Mouse (Mus musculus): ENCODE results near the gene Lin28a. TPM values are rescaled to one million over a fixed set of nuclear protein-coding genes. Genes with fewer than 3 reads are reported as not detected.
A peak's percentile ranks its signal among the peaks of the same experiment; 100 is the strongest.
"Not testable (repeated sequence)": the region's sequence is repeated elsewhere in the genome, so short reads cannot be mapped to it uniquely, and the experiment has no call there.

Lin28a gene
- polyA plus RNA-seq, 1 experiment from 2014 or later, result not detected

DNA sequence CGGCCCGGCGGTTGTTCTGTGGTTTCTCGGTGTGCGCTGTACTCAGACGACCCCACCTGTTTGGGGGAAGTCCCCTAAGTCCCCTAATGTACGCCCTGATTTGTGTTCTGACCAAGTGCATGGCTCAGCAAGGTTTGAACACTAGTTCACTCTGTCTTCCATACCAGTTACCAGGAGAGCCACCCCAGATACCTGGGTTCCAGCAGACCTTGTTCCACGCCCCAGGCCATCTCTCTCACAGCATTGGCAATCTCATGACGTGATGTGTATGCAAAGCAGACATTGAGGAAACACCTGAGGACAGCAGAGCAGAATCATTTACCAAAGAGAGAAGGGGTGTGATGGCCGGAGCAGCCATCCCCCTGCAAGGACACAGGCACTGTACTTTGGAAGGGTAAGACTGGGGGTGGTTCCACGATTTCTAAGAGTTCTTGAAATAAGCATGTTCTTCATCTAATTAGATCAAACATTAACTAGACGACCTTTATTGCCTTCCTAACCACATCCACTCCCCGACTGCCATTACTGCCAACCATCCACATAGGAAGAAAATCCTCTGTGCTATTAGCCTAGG lies 27.5 kb downstream of the Lin28a start:
- H3K4me2 ChIP-seq (ENCODE audit: low read length), result no peak overlapping the region
- no peak overlapping the region for H3K9ac ChIP-seq (ENCODE audit: low read depth, low read length)
- DNase-seq (ENCODE audit: low spot score), result peak; percentile 25
- 78% methylated on average over 13 of the region's 13 CpGs for WGBS
- peak; percentile 85 for ATAC-seq (replicated peaks; ENCODE audit: low FRiP score, low read depth)
- H3K4me3 ChIP-seq (replicated peaks; ENCODE audit: low read depth, low read length), result no peak overlapping the region
- H3K27me3 ChIP-seq (ENCODE audit: insufficient read depth, low read length), result no peaks in the 10 kb centered on the region
- no peaks in the 10 kb centered on the region for H3K9me3 ChIP-seq (replicated peaks; ENCODE audit: low read length)
- H3K4me1 ChIP-seq (replicated peaks; ENCODE audit: insufficient read depth, low read length), result no peaks in the 10 kb centered on the region
- peaks cover 49% of the 10 kb centered on the region for H3K36me3 ChIP-seq (ENCODE audit: insufficient read depth, low read length)
- no peak for TF ChIP-seq CTCF (IDR thresholded peaks at IDR 0.05; ENCODE audit: low read depth)
- H3K27ac ChIP-seq, result no peak overlapping the region

DNA sequence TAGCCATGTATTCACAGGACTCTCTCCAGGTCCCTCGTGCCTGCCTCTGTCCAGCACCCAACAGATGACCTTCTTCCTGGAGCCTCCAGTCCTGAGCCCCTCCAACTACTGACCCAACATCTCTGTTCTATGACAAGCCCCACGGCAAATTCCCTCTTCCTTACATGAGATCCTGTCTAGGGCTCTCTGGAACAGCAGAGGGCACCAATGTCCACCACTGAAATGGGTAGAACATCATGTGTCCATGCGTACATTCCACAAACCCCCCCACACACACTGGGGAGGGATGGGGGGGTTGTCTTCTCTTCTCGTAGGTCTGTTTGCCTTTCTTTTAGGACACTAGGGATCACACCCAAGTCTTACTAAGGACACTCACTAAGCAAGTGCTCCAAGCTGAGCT lies 28.6 kb downstream of the Lin28a start:
- no peaks in the 10 kb centered on the region for H3K4me1 ChIP-seq (replicated peaks; ENCODE audit: insufficient read depth, low read length)
- no peak overlapping the region for H3K9ac ChIP-seq (ENCODE audit: low read depth, low read length)
- 64% methylated on average over 4 of the region's 4 CpGs for WGBS
- no peak overlapping the region for H3K4me2 ChIP-seq (ENCODE audit: low read length)
- TF ChIP-seq CTCF (IDR thresholded peaks at IDR 0.05; ENCODE audit: low read depth), result peak; percentile 41; the same call in 1 of the 2 replicates
- DNase-seq (ENCODE audit: low spot score), result no peak
- no peaks in the 10 kb centered on the region for H3K9me3 ChIP-seq (replicated peaks; ENCODE audit: low read length)
- no peaks in the 10 kb centered on the region for H3K27me3 ChIP-seq (ENCODE audit: insufficient read depth, low read length)
- H3K36me3 ChIP-seq (ENCODE audit: insufficient read depth, low read length), result peaks cover 51% of the 10 kb centered on the region
- H3K4me3 ChIP-seq (replicated peaks; ENCODE audit: low read depth, low read length), result no peak overlapping the region
- ATAC-seq (replicated peaks; ENCODE audit: low FRiP score, low read depth), result no peak
- H3K27ac ChIP-seq, result no peak overlapping the region

DNA sequence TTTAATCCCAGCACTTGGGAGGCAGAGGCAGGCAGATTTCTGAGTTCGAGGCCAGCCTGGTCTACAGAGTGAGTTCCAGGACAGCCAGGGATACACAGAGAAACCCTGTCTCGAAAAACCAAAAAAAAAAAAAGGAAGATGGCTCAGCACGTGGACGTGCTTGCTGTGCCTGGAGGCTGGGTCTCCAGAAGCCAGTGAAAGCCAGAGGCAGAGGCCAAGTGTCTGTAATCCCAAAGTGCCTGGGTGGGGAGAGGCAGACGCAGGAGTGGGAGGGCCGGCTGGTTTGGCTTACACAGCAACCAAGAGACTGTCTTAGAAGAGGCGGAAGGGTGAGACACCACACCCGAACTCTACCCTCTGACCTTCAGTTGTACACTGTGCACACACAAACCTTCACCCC lies 30.4 kb downstream of the Lin28a start:
- H3K27ac ChIP-seq; H3K4me3 ChIP-seq (replicated peaks; ENCODE audit: low read depth, low read length); H3K4me2 ChIP-seq (ENCODE audit: low read length); ATAC-seq (replicated peaks; ENCODE audit: low FRiP score, low read depth); H3K4me1 ChIP-seq (replicated peaks; ENCODE audit: insufficient read depth, low read length); H3K9ac ChIP-seq (ENCODE audit: low read depth, low read length); H3K9me3 ChIP-seq (replicated peaks; ENCODE audit: low read length); H3K27me3 ChIP-seq (ENCODE audit: insufficient read depth, low read length); DNase-seq (ENCODE audit: low spot score): not testable (repeated sequence)
- peaks cover 37% of the 10 kb centered on the region for H3K36me3 ChIP-seq (ENCODE audit: insufficient read depth, low read length)
- WGBS, result 92% methylated on average over 7 of the region's 8 CpGs

DNA sequence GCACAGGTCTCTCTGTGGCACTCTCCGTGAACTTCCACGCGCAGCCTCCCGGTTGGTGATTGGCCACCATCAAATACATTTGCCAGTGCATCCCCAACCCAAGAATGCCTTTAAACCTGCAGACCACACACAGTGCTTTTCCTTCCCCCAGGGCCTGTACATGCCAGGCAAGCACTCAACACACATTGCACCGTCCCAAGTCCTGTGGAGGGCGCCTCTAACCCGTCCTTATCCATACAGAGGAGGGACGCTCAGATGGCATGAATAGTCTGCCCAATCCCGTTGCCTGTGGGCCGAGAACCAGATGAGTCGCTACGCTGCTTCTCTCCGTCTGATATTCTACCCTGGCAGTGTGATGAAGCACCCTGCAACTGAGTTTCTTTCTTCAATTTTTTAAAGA lies 35.7 kb downstream of the Lin28a start:
- WGBS, result 91% methylated on average over 13 of the region's 13 CpGs
- Histone ChIP-seq H3K4me2 (ENCODE audit: low read length) (no peak overlapping the region), H3K4me3 (replicated peaks; ENCODE audit: low read depth, low read length) (no peak overlapping the region), H3K27me3 (ENCODE audit: insufficient read depth, low read length) (no peaks in the 10 kb centered on the region), H3K9me3 (replicated peaks; ENCODE audit: low read length) (no peaks in the 10 kb centered on the region), H3K36me3 (ENCODE audit: insufficient read depth, low read length) (peaks cover 25% of the 10 kb centered on the region), H3K9ac (ENCODE audit: low read depth, low read length) (no peak overlapping the region), H3K27ac (no peak overlapping the region), H3K4me1 (replicated peaks; ENCODE audit: insufficient read depth, low read length) (no peaks in the 10 kb centered on the region)
- ATAC-seq (replicated peaks; ENCODE audit: low FRiP score, low read depth), result no peak
- DNase-seq (ENCODE audit: low spot score), result no peak
- TF ChIP-seq CTCF (IDR thresholded peaks at IDR 0.05; ENCODE audit: low read depth), result no peak

DNA sequence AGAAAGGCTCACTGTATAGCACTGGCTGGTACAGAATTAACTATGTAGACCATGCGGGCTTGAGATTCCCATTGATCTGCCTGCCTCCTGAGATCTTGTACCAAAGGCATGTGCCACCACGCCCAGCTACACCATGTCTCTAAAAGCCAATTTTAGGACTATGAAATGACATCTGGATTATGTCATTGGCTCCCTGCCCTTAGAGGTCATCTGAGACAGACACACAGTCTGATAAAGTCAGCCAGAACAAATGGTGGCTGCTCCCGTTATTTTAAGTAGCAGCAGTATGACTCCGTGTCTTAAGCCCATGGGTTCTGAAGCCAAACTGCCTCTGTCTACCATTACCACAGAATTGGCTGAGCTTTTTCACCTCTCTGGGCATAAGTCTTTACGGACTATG lies 38.1 kb downstream of the Lin28a start:
- H3K9me3 ChIP-seq (replicated peaks; ENCODE audit: low read length), result no peaks in the 10 kb centered on the region
- peaks cover 24% of the 10 kb centered on the region for H3K36me3 ChIP-seq (ENCODE audit: insufficient read depth, low read length)
- H3K27ac ChIP-seq, result no peak overlapping the region
- no peak for DNase-seq (ENCODE audit: low spot score)
- 71% methylated on average over 5 of the region's 5 CpGs for WGBS
- H3K4me3 ChIP-seq (replicated peaks; ENCODE audit: low read depth, low read length), result no peak overlapping the region
- no peaks in the 10 kb centered on the region for H3K4me1 ChIP-seq (replicated peaks; ENCODE audit: insufficient read depth, low read length)
- TF ChIP-seq CTCF (IDR thresholded peaks at IDR 0.05; ENCODE audit: low read depth), result no peak
- no peak for ATAC-seq (replicated peaks; ENCODE audit: low FRiP score, low read depth)
- H3K9ac ChIP-seq (ENCODE audit: low read depth, low read length), result no peak overlapping the region
- no peaks in the 10 kb centered on the region for H3K27me3 ChIP-seq (ENCODE audit: insufficient read depth, low read length)
- no peak overlapping the region for H3K4me2 ChIP-seq (ENCODE audit: low read length)

DNA sequence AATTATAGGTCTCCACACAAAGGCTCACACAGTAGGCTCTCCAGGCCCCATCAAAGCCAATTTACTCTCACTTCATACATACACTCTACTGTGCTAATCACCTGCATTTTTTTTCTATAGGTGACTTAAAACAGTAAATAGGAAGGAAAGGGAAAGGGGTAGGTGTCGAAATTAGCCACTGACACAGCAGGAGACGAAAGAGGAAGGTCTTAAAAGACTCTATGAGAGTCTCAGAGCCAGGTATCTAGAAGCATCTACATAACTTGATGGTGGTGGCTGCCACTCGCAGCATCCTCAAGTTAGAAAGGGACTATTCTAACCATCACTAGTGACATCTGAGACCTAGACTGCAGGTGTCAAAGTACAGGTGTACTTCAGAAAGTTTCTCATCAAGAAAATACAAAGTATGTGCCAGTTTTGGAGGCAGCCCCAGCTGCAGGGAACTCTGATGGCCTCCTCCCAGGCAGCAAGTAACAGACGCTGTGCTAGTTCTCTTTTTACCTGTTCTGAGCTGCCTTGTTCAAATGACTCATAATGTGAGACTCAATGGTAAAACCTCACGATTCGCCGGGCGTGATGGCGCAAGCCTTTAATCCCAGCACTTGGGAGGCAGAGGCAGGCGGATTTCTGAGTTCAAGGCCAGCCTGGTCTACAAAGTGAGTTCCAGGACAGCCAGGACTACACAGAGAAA lies 40.5 kb downstream of the Lin28a start:
- Histone ChIP-seq H3K27ac (no peak overlapping the region), H3K9me3 (replicated peaks; ENCODE audit: low read length) (no peaks in the 10 kb centered on the region), H3K4me3 (replicated peaks; ENCODE audit: low read depth, low read length) (no peak overlapping the region), H3K9ac (ENCODE audit: low read depth, low read length) (no peak overlapping the region), H3K4me1 (replicated peaks; ENCODE audit: insufficient read depth, low read length) (no peaks in the 10 kb centered on the region), H3K4me2 (ENCODE audit: low read length) (no peak overlapping the region), H3K36me3 (ENCODE audit: insufficient read depth, low read length) (peaks cover 24% of the 10 kb centered on the region), H3K27me3 (ENCODE audit: insufficient read depth, low read length) (no peaks in the 10 kb centered on the region)
- WGBS, result 94% methylated on average over 10 of the region's 10 CpGs
- no peak for ATAC-seq (replicated peaks; ENCODE audit: low FRiP score, low read depth)
- no peak for DNase-seq (ENCODE audit: low spot score)
- no peak for TF ChIP-seq CTCF (IDR thresholded peaks at IDR 0.05; ENCODE audit: low read depth)

Data from kidney, postnatal 0 days (tissue).